Mouse (Mus musculus): Measurements from ENCODE around the gene Pear1. TPM values are rescaled to one million over a fixed set of nuclear protein-coding genes. Genes with fewer than 3 reads are reported as not detected.
A peak's percentile ranks its signal among the peaks of the same experiment; 100 is the strongest.

The Pear1 gene
- polyA plus RNA-seq, 1 experiment = 21.1 TPM

- DNase-seq (ENCODE audit: low spot score) = peak; percentile 10
These were observed 95.4 kb downstream of the Pear1 start for GRCm38 (mm10) chr3:87728696-87729095.

GRCm38 (mm10) chr3:87726191-87726590 is 97.9 kb downstream of the Pear1 start:
- DNase-seq (ENCODE audit: low spot score) = peak; percentile 6

GRCm38 (mm10) chr3:87725396-87726160 is 98.5 kb downstream of the Pear1 start:
- DNase-seq (ENCODE audit: low spot score) = peak; percentile 11

- no peak for DNase-seq (ENCODE audit: low spot score)
These were observed 99.5 kb downstream of the Pear1 start for GRCm38 (mm10) chr3:87724556-87724955.

GRCm38 (mm10) chr3:87718525-87718924 is 105.6 kb downstream of the Pear1 start:
- no peak for DNase-seq (ENCODE audit: low spot score)

Other genes starting within 250 kb of the Pear1 start
- 22.2 and 25.5 TPM in 2 replicates for gene Arhgef11, start 206.7 kb downstream of the Pear1 start, polyA plus RNA-seq (2012; rRNA removed)
- 0.19 and 0.29 TPM in 2 replicates for gene Lrrc71, start 75.7 kb downstream of the Pear1 start, polyA plus RNA-seq (2012; rRNA removed)
- gene Ntrk1, start 29.1 kb downstream of the Pear1 start, polyA plus RNA-seq (2012; rRNA removed) = 2.7 and 3.5 TPM in 2 replicates
- gene Insrr, start 27.4 kb downstream of the Pear1 start, polyA plus RNA-seq (2012; rRNA removed) = 0.73 and 0.80 TPM in 2 replicates
- 0.65 and 0.87 TPM in 2 replicates for gene Sh2d2a, start 22.4 kb upstream of the Pear1 start, polyA plus RNA-seq (2012; rRNA removed)
- 26.2 and 30.0 TPM in 2 replicates for gene Prcc, start 61.3 kb upstream of the Pear1 start, polyA plus RNA-seq (2012; rRNA removed)
- gene Hdgf, start 82.0 kb upstream of the Pear1 start, polyA plus RNA-seq (2012; rRNA removed) = 151 and 152 TPM in 2 replicates
- 120 and 132 TPM in 2 replicates for gene Mrpl24, start 95.2 kb upstream of the Pear1 start, polyA plus RNA-seq (2012; rRNA removed)
- 22.8 and 24.0 TPM in 2 replicates for gene Isg20l2, start 106.0 kb upstream of the Pear1 start, polyA plus RNA-seq (2012; rRNA removed)
- 28.4 and 33.2 TPM in 2 replicates for gene Rrnad1, start 106.4 kb upstream of the Pear1 start, polyA plus RNA-seq (2012; rRNA removed)
- 0.91 and 1.4 TPM in 2 replicates for gene Crabp2, start 124.4 kb upstream of the Pear1 start, polyA plus RNA-seq (2012; rRNA removed)
- gene Nes, start 146.8 kb upstream of the Pear1 start, polyA plus RNA-seq (2012; rRNA removed) = 3.7 and 5.3 TPM in 2 replicates
- gene Bcan, start 175.9 kb upstream of the Pear1 start, polyA plus RNA-seq (2012; rRNA removed) = 0.15 and 0.28 TPM in 2 replicates
- gene Hapln2, start 203.3 kb upstream of the Pear1 start, polyA plus RNA-seq (2012; rRNA removed) = 0.06 TPM in 1 of 2 replicates, not detected in the other
- 5.6 and 9.7 TPM in 2 replicates for gene Gpatch4, start 218.8 kb upstream of the Pear1 start, polyA plus RNA-seq (2012; rRNA removed)
- 90.2 and 91.1 TPM in 2 replicates for gene Naxe, start 234.2 kb upstream of the Pear1 start, polyA plus RNA-seq (2012; rRNA removed)

Data from urinary bladder, adult 2 months (tissue).